Mouse (Mus musculus) 3T3-L1 (cell line): Measurements from ENCODE around the gene Ctnnd1.

ENCODE experiments used
- DNase-seq: peaks from one replicate; pipeline ENCODE4 v3.0.0-alpha.2; 2015; ENCODE audit warnings: low read depth, low spot score

The Ctnnd1 gene

DNA sequence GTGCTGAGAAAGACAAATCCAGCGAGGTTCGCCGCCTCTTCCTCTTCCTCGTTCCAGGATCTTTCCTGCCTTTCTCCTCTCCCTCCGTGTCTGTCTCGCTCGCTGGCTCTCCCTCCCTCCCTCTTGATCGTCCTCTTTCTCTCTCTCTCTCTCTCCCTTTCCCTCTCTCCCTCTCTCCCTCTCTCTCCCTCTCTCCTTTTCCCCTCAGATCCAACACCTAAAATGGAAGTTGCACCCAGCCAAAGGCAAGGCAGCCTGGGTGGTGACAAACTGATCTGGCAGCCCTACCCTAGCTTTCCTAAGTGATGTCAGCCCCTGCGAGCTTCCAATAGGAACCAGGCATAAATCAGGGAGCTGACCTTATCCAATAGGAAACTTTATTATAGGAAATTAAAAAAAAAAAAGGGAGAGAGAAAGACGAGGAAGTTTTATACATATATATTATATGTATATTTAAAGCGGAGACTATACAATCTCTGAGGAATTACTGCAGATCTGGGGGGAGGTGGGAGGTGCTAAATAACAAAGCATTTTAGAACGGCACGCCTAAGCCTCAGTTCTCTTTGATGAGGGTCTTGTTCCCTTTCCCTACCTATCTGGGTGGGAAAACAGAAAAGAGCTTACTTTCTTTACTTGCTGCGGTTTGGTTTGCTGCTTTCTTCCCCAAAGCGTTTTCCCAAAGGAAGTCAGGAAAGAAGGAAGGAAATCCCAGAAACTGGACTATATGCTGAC, at the start of gene Ctnnd1:
Ctnnd1 (minus strand) TSS at position 302 of the 732 bp plus-strand sequence.
- DNase-seq, result peak; percentile 99

- DNase-seq, result no peak
These were observed 44.6 kb upstream of the Ctnnd1 start for GRCm38 (mm10) chr2:84695007-84695695.

- no peak for DNase-seq
These were observed 39.5 kb upstream of the Ctnnd1 start for GRCm38 (mm10) chr2:84690050-84690449.

- no peak for DNase-seq
These were observed 37.7 kb upstream of the Ctnnd1 start for GRCm38 (mm10) chr2:84688080-84688844.

GRCm38 (mm10) chr2:84682605-84683183, 32.1 kb upstream of the Ctnnd1 start:
- DNase-seq, result no peak

- DNase-seq, result peak; percentile 34
These were observed 28.5 kb upstream of the Ctnnd1 start, which contains the start of gene Tmx2 for GRCm38 (mm10) chr2:84679016-84679415. TSS of gene Tmx2 (minus strand) at chr2:84679140.

DNA sequence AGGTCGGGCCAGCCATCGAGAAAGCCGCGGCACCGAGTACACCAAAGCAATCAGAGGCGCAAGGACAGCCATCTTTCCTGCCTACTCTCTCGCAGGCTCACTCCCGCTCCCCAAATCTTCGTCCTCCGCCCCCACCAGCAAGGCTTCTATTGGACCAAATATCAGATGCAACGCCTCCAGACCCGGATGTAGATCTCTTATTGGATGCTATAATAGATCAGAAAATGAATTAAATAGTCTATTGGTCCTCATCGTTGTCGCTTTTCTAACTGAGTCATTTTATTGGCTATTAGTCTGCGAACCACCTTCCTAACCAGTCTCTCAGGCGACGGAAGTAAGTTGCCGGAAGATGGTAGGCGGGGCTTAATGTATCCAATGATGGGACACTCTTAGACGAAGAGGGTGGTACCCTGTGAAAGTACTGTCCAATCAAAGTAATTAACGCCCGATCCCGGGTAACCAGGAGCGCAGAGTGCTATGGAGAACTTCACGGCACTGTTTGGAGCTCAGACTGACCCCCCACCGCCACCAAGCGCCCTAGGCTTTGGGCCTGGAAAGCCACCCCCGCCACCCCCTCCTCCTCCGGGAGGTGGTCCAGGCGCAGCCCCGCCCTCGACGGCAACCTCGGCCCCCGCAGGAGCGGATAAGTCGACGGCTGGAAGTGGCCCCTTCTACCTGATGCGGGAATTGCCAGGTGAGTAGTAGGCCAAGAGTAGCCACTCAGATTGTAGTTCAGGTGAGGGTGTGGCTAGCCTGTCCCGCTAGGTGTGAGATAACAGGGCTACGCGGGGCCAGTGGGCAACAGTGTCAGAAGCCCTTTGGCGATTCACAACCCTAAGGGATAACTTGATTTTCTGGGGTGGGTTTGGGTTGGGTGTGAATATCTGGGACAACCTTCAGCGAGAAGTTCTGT, 27.7 kb upstream of the Ctnnd1 start, which contains the start of the genes Gm28635 and Med19:
Gm28635 (minus strand) TSS at position 74 of the 913 bp plus-strand sequence.
Med19 (plus strand) TSS at position 435 of the 913 bp plus-strand sequence.
- peak; percentile 100 for DNase-seq

DNA sequence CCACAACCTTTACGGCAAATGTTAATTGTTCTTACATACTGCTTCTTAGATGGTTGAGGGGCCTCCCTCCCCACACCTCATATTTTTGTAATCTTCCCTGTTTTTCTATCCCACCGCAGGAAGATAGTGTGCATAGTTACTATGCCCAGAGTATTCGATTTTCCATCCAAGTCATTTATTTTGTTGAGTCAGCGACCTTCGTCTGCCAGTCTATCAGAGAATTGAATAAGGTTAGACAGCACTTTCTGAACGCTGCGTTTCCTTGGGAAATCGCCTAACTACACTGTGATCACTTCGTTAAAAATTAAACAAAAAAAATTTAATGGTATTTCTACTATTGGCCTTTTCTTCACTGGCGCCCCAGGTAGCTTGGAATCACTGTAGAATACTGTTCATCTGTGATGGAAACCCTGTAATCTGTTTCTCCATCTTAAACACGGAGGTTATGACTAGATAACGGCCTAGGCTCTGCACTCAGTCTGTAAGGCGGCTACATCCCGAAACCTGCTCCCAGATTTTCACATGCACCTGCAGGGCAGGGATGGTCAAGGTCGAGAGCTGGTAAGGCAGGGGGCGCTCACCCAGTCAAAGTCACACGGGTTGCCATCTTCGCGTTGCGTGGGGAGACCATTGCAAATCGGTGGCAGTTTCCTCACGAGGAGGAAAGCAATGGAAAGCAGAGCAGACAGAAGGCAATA, 26.9 kb upstream of the Ctnnd1 start:
- DNase-seq, result no peak

DNA sequence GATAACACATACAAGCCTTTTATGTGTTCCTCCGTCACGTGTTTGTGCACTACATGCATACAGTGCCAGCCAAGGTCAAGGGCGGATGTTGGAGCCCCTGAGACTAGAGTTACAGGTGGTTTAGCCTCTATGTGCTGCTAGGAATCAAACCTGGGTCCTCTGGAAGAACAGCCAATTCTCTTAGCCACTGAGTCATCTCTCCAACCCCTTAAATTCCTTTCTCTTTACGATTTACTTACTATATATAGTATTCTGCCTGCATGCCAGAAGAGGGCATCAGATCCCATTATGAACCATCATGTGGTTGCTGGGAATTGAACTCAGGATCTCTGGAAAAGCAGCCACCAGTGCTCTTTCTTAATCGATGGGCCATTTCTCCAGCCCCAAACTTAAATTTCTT, 21.0 kb upstream of the Ctnnd1 start:
- DNase-seq, result peak; percentile 79

GRCm38 (mm10) chr2:84670569-84670933, 20.0 kb upstream of the Ctnnd1 start, which contains the start of gene Selenoh:
TSS of gene Selenoh (minus strand) at chr2:84670770.
- peak; percentile 98 for DNase-seq

DNA sequence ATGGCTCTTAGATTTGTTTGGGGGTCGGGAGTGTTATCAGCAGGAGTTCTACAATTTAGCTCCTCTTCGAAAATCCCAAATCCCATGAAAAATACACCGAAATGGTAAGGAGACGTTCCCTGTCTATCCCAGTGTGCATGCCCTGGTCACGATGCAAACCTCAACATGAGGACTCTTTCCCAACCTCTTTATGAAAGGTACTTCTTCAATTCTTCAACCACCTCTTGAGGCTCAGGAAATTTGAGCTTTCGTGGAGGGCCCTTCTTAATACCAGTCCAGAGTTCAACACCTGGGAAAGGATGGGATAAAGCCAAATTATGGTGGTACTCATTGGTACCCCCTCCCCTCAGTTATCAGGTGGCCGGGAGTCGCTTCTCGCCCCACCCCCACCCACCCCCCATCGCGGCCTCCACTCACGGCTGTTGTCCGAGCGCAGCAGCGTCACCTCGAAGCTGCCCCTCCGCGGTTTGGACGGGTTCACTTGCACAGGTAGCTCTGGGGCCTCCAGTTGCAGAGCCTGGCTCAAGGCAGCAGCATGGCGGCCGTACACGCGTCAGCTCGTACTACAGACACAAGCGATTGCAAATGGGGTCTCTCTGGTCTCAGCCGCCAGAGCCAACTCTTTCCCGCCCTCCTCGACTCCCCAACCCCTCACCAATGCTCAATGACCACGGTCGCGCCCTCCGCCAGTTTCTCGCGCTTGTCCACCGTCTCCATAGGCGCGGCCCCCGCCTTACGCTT, 19.4 kb upstream of the Ctnnd1 start:
- no peak for DNase-seq

DNA sequence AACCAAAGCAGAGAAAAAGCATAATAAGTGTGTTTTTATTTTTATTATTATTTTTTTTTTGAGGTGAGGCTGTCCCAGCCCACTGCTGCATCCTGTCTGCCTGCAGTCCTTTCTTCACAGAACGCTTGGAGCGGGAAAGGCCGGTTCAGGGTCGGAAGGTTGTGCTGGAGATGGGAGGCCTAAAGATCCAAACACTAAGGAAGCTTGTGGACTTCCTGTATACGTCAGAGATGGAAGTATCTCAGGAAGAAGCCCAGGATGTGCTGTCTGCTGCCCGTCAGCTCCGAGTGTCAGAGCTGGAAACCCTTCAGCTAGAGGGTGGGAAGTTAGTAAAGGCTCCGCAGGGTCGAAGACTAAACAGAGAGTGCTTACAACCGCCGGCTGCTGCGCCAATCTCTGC, 15.5 kb upstream of the Ctnnd1 start:
- no peak for DNase-seq

DNA sequence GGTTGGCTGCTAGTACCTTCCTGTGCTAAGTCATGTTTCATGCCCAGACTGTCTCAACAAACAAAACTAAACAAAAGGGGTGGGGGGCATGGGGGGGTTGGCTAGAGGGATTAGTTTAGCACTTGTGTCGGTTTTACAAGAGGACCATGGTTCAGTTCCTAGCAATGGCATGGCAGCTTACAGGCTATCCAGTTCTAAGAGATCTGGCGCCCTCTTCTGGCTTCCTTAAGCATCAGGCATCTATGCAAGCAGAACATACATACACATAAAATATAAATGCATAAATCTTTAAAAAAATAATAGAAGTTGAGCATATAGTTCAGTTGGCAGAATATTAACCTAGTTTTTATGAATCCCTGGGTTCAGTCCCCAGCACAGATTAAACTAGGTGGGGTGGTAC, 12.3 kb upstream of the Ctnnd1 start:
- peak; percentile 81 for DNase-seq

DNA sequence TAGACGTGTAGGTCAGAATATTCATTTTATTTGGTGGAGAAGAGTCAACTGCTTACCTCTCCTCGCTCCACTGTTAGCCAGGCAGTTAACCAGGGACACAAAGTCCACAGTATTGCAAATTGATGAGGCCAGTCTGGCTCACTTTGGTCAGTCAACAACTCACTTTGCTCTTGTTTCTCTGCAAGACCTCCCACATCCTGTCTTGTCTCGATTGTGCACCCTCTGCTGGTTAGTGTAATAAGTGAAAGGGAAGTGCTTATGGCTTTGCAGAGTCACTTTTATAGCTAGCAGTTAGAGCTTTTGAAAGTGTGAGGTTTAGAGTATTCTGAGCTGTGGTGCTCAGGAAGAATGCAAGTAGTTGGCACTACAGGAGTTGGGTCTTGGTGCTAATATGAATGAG, 9.7 kb upstream of the Ctnnd1 start:
- peak; percentile 87 for DNase-seq

GRCm38 (mm10) chr2:84658806-84659205, 8.2 kb upstream of the Ctnnd1 start, which contains the start of gene Btbd18:
TSS of gene Btbd18 (plus strand) at chr2:84659079.
- no peak for DNase-seq

DNA sequence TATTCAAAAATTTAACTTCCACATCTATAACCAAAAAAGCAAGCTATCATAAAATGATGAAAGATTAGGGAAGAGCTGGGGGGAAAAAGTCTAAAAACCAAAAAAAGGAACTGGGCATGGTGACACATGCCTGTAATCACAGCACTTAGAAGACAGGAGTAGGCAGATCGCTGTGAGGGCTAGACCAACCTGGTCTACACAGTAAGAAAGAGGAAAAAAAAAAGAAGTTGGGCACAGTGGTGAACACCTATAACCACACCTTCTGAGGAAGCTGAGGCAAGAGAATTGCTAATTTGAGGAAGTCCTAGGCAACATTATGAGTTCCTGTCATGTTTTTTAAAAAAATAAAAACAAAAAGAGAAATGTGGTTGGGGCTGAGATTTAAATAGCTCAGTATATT, 5.3 kb upstream of the Ctnnd1 start:
- no peak for DNase-seq

GRCm38 (mm10) chr2:84653354-84653753, 2.8 kb upstream of the Ctnnd1 start:
- DNase-seq, result peak; percentile 31

- DNase-seq, result peak; percentile 47
These were observed 891 bp downstream of the Ctnnd1 start for GRCm38 (mm10) chr2:84649674-84650073.

DNA sequence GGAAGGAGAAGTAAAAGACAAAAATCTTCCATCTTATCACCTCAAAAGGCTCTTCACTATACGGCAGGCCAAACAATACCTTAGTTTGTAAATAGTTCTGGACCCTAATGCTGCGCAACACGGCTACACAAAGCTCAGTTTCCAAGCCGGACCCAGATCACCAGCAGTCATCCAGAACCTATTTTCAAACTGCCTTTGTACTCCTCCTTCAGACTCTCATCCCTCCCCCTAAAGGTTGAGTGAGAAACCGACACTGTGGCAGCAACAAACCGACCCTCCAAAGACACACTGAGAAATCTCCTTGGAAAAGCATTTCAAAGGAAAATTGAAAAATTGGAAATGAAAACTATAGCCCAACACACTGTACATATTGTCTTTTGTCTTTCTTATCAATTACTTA, 2.2 kb downstream of the Ctnnd1 start:
- peak; percentile 51 for DNase-seq
